Mouse (Mus musculus): ENCODE results near the gene Nsg2.
"Not testable (repeated sequence)": the region's sequence is repeated elsewhere in the genome, so short reads cannot be mapped to it uniquely, and the experiment has no call there.

Nsg2 gene

DNA sequence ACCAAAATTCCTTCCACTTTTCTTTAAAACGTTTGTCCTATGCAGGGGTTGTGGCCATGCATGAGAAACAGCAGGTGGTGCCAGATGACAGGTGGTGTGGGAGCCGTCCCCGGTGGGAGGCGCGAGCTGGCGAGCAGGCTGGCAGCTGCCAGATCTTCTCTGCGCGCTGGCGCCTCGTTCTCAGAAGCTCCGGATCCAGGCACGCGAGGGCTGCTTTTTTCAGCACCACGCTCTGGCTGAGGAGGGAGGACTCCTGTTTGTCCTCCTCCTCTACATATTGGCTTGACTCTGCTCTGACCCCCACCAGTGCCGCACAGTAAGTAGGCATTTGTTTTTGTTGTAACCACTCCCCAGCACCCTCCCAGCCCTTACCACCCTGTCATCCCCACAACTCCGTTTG lies at the start of gene Nsg2:
Gene Nsg2, plus strand, starts transcription at position 183 of the 400 bp plus-strand sequence.
- DNase-seq: peak; percentile 93

DNA sequence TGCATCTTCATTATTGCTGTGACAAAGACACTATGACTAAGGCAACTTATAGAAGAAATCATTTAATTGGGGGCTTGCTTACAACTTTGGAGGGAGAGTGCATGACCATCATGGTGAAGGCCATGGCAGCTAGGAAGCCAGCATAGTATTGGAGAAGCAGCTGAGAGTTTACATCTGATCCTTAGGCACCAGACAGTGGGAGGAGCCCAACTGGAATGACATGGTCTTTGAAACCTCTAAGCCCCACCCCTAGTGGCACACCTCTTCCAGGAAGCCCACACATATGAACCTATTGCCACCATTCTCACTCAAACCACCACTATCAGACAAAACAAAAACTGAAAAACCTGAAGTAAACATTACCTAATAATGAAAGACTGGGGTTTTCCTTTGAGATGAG lies 40.2 kb upstream of the Nsg2 start:
- peak; percentile 1 for DNase-seq

DNA sequence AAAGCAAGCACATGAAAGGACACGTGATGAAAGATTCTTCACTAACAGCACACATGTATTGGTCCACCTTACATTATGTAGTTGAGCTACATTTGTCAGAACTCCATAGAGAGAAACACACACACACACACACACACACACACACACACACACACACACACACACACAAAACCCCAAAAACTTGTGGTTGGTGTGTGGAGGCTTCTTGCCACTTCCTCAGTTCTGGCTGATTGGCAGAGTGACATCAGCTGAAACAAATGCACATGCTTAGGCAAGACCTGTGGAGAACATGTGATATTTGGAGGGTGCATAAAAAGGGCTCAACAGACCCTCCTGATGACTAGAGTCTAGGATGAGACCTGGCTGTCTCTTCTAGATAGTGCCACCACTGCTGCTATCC lies 36.3 kb upstream of the Nsg2 start:
- DNase-seq: peak; percentile 9

DNA sequence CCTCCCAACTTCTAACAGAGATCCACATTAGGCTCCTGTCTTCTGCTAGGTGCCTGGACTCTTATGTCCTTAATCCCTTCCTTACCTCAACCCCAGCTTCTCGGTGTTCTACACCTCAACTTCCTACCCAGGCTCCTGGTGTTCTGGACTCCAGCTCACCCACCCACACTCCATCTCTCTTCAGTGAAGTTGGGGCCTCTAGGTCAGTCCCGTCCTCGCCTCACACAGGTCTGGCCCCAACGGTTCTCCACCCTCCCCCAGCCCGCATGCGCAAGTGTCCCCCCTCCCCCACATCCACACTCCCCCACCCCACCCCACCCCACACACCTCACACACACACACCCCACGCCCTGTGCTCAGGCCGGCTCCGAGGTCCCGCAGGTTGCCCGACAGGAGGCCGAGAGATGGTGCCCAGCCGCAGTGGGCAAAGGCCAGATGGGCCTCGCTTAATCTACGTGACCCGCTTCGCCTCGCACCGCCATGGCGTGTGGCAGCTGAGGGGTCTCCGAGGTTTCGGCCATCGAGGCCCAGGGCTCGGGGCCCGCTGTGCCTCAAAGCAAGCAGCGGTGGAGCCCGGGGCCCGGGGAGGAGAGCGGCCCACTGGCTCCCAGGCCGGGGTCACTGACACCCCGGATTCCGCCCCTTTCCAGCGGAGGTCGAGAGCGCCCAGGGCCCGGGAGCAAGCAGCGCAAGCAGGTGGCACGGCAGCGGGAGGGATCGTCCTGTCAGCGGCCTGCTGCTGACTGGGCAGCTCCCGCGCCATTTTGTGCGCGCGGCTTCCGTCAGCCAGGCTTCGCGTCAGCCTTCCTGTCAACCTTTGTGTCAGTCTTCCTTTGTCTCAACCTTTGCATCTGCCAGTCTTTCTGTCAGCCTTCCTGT lies 34.8 kb upstream of the Nsg2 start, which contains the start of gene 4930524B15Rik:
Gene 4930524B15Rik, plus strand, starts transcription at position 337 of the 879 bp plus-strand sequence.
- peak; percentile 48 for DNase-seq

DNA sequence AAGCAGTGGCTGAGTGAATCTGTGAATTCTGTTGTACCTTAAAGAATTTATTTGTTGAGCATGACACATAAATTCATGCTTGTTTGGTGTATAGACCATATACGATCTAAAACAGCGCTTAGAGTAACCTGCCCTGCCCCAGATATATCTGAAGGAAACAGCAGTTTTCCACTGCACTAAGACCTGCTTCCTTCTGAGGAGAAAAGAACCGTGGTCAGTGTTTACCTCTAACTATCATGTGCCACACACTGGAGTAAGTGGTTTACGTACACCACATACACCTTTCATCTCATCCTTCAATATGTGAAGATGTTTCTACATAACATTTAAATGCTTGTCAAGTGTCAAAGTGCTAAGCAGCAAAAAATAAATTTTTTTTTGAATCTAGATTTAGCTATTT lies 26.1 kb upstream of the Nsg2 start:
- DNase-seq: peak; percentile 3

DNA sequence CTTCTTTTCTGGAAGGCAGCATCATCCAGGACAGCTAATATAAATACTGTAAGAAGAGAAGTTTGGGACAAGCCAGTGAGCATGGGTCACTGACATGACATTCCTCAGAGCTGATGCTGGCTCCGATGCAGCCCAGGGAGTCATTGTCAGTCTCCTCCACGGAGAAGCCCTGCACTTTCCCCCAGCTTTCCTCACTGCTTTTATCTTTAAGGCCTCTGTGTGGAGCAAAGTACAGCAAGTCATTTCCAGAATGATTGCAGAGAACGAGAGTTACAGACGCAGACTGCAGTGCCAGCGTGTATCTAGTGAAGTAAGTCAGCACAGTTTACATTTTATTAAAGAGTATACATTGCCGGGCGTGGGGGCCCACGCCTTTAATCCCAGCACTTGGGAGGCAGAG lies 25.4 kb upstream of the Nsg2 start:
- peak; percentile 3 for DNase-seq

DNA sequence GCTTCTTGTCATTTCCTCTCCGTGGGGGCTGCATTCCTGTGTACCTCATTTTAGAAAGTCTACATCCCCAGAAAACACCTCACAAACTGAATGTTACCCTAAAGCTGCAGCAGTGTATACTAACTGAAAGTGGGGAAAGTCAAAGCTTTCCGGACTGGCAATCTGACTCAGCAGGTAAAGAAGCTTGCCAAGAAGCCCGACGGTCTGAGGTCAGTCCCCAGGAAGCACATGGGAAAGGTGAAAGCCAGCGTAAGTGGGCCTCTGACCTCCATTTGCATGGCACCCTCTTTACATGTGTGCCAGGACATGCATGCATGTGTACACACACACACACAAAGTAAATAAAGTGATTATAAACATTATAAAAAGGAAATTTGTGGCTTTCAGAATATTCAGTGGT lies 24.6 kb upstream of the Nsg2 start:
- DNase-seq: peak; percentile 2

DNA sequence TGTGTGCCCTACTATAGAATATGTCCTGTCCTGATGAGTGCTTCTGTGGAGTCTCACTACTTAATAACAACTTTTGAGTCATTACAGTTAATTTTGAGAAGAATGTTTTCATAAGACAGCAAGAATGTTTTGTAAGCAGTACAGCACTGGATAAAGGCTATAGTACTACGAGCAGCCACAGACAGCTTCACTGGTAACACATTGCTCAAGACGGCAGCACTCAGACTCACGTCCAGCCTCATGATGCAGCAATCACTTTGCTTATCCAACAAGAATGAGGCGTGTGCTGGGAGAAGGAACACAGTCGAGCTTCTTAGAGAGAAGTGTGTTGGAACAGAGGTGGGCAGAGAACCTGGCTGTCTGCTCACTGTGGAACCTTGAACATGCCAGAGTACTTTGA lies 24.1 kb upstream of the Nsg2 start:
- no peak for DNase-seq

DNA sequence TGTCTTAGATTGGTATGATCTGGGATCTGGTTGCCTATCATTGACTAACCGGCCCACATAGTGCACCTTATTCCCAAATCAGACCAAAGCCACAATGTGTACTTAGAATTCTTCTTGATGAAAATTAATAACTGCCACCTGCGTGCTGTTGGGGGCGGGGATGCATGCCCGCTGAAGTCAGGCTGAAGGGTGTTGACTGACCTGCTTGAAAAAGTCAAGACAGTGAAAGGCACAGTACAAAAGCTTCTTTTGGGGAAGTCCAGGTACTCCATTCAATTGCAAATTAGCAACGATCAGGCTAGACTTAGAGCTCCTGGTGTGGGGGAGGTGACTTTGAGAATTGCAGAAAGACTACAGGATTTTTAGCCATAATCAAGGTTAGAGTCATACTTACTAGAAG lies 20.2 kb upstream of the Nsg2 start:
- DNase-seq: peak; percentile 1

DNA sequence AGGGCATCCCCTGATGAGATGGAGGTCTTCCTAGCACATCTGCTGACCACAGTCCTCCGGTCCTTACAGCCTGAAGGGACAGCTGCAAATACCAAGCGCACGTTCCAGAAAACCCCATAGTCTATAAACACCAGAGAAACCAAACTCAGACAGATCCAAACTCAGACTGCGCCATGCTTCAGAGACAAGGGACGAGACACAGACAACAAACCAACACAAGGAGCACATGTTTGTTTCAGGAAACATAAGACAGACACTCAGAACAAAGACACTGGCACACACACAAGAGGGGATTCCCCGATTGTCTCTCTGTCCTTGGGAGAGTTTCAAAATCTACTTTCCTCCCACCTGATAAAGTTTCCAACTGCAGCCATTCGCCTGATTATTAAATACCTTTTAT lies 18.4 kb upstream of the Nsg2 start:
- peak; percentile 4 for DNase-seq

DNA sequence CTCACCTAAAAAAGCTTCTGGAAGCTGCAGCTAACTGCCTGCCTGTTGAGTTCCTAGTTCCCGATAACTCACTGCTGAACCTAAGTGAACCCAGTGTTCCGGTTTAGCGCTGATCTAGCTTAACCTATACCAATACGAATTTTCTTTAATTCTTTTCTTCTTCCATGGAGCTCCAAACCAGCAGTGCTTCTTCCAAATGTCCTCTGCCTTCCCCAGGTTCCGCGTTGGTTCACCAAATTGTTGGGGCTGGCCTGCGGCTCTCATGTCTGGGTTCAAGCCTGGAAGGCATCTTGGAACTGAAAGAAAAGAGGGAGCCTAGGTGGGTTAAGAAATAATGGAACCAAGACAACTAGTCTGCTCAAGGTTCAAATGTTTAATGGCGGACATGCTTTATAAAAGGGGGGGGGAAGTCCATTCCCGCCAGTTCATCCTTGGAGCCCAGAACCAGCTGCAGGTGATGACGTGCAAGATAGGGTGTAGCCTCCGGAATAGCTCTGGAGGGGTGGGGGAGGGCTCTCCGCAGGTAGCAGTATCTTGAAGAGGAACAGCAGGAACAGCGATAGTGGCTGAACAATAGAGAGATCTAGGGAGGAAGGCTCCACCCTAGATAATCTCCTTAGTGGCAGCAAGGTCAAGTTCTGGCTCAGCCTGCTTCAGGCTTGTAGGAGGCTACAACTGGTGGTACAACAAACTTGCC lies 17.9 kb upstream of the Nsg2 start:
- peak; percentile 2 for DNase-seq

DNA sequence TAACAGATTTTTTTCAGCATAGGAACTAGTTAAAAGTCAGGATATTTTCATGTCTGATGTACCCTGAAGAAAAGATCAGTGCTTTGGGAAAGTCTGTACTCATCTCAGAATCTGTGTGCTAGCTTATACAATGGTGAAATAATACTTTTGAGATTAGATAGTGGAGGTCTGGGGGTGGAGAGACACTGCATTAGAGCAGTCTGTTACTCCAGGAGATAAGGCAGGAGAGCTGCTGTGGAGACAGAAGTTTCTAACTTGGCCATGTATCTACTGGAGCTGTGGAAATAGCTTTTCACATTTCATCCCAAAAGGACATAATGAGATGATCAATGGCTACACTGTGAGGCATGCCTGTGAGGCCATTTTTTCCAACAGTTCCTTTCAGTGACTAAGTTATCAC lies 17.0 kb upstream of the Nsg2 start:
- DNase-seq: peak; percentile 7

DNA sequence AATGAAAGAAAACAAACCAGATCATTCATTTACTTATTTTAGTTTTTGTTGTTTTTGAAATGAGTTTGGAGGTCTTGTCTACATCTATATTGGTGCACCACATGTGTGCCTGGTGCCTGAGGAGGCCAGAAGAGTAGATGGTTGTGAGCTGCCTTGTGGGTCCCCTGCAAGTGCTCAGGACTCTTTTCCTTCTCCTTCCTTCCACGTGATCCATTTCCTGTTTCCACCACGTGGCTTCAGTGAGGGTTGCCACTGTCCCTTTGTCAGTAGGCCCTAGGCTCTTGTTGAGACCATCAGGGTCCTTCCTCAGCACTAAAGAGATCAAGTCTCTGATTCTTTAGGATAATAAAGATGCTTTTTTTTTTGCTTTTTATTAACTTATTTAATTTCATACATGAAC lies 15.5 kb upstream of the Nsg2 start:
- DNase-seq: peak; percentile 7

DNA sequence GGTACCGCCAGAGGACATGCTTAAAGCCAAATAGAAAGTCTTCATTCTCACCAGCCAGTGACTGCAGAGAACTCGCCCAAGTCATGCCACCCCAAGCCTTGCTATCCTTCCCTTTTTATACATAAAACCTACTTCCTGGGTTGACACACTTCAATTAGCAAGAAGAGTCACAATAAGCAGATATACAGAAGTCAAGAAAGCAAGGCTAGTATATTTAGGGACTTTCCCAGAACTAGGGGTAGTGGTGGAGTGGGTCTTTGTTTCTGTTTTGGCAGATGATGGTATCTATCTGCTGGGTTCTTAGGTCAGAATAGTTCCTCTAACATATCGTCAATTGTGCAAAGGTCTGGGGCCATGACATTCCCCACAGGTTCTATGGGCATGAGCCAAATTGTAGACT lies 7.7 kb upstream of the Nsg2 start:
- DNase-seq: peak; percentile 3

DNA sequence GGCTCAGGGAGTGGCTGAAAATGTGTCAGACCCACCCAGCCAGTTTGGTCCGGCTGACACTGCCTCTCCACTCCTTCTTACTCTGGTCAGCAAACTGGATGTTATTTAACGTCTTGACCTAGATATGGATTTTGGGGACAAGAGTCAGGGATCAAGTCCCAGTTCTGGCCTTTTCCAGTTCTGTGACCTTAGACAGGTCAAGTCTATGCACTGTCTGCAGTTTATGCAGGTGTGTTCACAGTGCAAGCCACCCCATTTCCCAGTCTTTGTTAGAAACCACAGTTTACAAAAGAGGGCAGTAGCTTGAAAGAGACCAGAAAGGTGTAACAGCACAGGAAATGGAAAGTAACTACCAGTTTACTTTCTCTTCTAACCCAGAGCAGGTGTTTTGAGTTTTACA lies 547 bp upstream of the Nsg2 start:
- DNase-seq: peak; percentile 55

DNA sequence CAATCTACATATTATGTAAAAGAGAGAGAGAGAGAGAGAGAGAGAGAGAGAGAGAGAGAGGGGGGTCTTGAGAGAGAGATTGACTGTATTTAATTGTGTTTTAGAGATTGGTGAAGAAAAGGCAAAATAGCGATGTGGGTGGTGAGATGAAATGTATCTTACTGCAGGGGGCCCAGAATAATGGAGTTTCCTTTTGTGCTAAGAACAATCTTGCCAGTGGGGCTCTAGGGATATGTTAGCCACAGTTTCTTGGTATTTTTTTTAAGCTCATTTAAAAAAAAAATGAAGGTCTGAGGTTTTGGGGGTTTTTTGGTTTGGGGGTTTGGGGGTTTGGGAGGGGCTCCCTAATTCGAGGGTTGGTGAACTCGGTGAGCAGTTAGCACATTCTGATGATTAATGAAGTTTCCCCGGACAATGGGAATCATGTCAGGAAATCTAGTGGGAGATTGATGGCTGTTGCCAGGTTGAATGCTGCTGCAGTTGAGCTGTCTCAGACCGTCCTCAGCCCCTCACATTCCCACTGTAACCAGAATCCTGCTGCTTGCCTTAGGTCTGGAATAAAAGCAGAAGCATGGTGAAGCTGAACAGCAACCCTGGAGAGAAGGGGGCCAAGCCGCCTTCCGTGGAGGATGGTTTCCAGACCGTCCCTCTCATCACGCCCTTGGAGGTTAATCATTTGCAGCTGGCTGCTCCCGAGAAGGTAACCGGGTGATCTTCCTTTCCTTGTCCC lies 1.1 kb downstream of the Nsg2 start:
- DNase-seq: peak; percentile 54

DNA sequence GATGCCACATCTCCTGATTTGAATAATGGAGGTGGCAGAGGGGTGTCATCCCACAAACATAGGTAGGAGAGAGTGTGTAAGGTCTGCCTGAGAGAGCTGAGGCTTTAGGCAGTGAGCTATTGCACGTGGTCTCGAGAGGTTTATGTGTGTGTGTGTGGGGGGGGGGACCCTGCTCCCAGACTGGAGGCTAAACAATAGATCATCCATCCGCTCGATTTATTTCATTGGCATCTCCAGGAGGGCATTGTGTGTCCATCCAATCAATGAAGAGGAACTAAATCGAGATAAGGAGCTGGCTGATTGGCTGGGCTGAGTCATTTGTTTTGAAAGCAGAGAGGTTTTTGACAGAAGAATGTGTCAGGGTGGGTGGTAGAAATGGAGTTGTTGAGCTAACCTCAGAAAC lies 2.4 kb downstream of the Nsg2 start:
- peak; percentile 33 for DNase-seq

DNA sequence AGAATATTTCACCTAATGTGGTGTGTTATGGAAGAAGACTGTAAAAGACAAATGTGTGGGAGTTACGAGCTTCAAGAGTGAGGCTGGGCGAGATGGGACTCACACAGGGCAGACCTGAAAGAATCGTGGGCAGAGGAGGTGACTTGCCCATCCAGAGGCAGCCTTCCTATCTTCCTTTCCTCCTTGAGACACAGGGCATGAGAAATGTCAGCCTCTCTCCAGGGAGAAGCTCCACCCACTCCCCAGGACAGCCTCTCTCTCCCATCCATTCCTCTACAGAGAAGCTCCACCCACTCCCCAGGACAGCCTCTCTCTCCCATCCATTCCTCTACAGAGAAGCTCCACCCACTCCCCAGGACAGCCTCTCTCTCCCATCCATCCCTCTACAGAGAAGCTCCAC lies 7.8 kb downstream of the Nsg2 start:
- not testable (repeated sequence) for DNase-seq

DNA sequence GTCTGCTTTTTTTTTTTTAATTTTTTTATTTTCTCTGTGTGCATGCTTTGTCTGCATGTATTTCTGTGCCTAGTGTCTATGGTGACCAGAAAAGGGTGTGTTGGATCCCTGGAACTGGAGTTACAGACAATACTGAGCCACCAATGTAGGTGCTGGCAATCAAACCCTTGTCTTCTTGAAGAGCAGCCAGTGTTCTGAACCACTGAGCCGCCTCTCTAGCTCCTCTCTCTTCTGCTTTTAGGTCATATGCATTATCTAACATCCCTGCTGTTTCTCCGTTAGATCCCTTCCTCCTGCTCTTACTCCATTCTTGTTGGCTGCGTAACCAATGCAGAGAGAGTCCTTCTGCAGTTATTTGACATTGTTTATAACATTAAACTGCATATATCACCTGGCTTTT lies 8.6 kb downstream of the Nsg2 start:
- no peak for DNase-seq

DNA sequence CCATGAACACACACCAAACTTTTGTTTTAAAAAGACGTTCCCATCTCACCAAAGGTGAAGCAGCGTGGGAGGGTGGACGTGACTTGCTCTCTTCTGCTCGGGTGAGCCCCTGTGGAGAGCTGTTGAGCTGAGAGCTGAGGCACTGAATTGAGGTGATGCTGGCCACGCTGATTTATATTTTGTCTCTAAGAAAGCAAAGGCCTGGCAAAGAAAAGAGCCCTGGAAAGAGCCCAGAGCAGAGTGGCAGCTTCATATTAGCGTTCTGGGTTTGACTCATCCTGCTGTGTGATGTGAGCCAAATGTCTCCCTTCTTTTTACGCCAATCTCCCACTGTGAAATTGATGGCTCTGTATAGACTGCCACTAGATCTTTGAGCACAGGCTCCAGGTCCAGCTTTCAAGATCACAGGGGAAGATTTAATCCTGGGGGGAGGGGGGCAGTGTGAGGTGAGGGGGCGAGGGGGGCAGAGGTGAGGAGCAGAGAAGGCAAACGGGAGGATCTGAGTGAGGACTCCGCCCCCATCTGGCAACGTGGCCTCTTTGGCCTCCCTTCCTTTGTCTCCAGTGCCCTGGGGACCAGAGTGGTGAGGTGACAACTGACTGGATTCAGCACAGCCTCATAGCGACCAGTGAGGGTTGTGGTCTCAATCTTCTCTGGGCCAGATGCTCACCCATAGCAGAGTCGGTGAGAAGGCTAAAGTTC lies 9.8 kb downstream of the Nsg2 start:
- peak; percentile 84 for DNase-seq

DNA sequence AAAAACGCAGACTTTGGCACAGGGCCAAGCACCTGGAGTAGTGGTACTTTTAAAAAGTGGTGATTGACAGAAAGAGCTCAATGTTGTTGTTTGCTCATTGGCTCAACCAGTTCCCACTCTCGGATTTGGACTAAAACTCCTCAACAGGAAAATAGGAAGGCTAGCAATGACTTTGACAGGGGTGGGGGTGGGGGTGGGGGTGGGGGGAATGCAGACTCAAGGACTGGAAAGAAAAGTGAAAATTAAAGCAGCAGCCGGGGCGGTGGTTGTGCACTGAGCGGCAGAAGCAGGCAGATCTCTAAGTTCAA lies 10.4 kb downstream of the Nsg2 start:
- no peak for DNase-seq

DNA sequence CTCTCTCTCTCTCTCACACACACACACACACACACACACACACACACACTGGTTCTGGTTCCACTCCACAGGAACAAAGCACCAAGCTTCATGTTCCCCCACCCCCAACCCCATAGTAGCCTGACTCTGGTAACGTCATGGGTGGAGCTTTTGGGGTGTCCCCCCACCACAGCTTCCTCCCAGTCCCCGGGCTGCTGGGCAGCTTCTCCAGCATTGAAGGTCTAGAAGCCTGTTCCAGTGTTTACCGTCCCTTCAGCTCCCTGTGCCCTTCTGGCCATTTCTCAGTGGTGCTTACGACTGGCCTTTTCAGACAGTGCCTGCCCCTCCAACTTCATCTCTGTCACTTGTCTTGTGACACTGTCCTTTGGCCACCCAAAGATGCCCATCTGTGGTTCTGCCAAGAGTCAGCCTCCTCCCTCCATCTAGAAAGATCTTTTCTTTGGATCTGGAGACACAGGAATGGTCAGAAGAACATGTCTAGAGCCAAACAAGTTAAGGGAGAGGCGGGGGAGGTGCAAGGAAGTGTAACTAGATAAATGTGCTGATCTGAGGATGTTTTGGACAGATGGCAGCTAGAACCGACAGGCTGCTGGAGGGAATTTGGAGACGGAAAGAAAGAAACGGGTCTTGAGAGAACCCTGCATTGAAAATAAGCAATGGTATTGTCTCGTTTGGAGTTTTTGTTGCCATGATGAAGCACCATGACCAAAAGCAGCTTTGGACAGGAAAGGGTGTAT lies 11.8 kb downstream of the Nsg2 start:
- DNase-seq: peak; percentile 54
